Mouse (Mus musculus) liver, postnatal 0 days (tissue): Measurements from ENCODE around the gene Npl. TPM values are rescaled to one million over a fixed set of nuclear protein-coding genes. Genes with fewer than 3 reads are reported as not detected.

Source experiments
- ATAC-seq: fragments of 200-750 bp; cut with Nextera tagmentation; 2 replicates; pipeline ENCODE4 v1.8.0; 2017; ENCODE audit warnings: mild to moderate bottlenecking, moderate library complexity
- DNase-seq: peaks from one replicate; pipeline ENCODE4 v3.0.0-alpha.2; 2016
- H3K27ac ChIP-seq: fragments of 300-500 bp; sonication (generic); 2 replicates; pipeline ENCODE4 v1.5.1; 2014; ENCODE audit warnings: antibody characterized with exemption, moderate library complexity, mild to moderate bottlenecking, low read depth
- H3K27me3 ChIP-seq: fragments of 300-500 bp; sonication (generic); 2 replicates; pipeline ENCODE4 v1.6.1; 2014; ENCODE audit warnings: low read length, control low read depth, mixed read lengths; ENCODE audit not compliant: insufficient read depth
- H3K36me3 ChIP-seq: fragments of 300-500 bp; sonication (generic); replicated peaks from 2 replicates; pipeline ENCODE4 v1.6.1; 2014; ENCODE audit warnings: mild to moderate bottlenecking, control low read depth, low read length, moderate library complexity, mixed read lengths; ENCODE audit not compliant: insufficient read depth
- H3K4me1 ChIP-seq: fragments of 300-500 bp; sonication (generic); 2 replicates; pipeline ENCODE4 v1.6.1; 2014; ENCODE audit warnings: antibody characterized with exemption, mild to moderate bottlenecking, control low read depth; ENCODE audit not compliant: insufficient read depth
- H3K4me2 ChIP-seq: fragments of 300-500 bp; sonication (generic); 2 replicates; pipeline ENCODE4 v1.6.1; 2014; ENCODE audit warnings: low read depth, mild to moderate bottlenecking, low read length, moderate library complexity, mixed read lengths
- H3K4me3 ChIP-seq: fragments of 300-500 bp; sonication (generic); 2 replicates; pipeline ENCODE4 v1.5.1; 2014; ENCODE audit warnings: low read depth, low read length
- H3K9ac ChIP-seq: fragments of 300-500 bp; sonication (generic); replicated peaks from 2 replicates; pipeline ENCODE4 v1.6.1; 2014; ENCODE audit warnings: mild to moderate bottlenecking, moderate library complexity
- H3K9me3 ChIP-seq: fragments of 300-500 bp; sonication (generic); 2 replicates; pipeline ENCODE4 v1.6.1; 2016; ENCODE audit warnings: mild to moderate bottlenecking, control low read depth, low read length, mixed read lengths
- CTCF ChIP-seq: sonication (generic); IDR thresholded peaks from 2 replicates; pipeline ENCODE4 v1.5.1; 2016; ENCODE audit warnings: antibody characterized with exemption, low read depth
- EP300 ChIP-seq: IDR thresholded peaks from 2 replicates; pipeline ENCODE4 v1.6.1; 2016; ENCODE audit warnings: antibody characterized with exemption, low read depth, mild to moderate bottlenecking
- WGBS: fragments of 180-500 bp; shearing (Covaris S2); extraction: QIAGEN DNeasy Blood & Tissue Kit; methylation state at CpG from one replicate; pipeline ENCODE4 v1.1.7; 2014; ENCODE audit not compliant: insufficient replicate concordance; 5-methylcytosine and 5-hydroxymethylcytosine counted together
- polyA plus RNA-seq: library from polyadenylated mRNA; unstranded; fragments of >200 nt; fragmentation: Nextera tagmentation; extraction: Ambion mirVana; gene quantifications from 2 replicates; pipeline ENCODE4 v1.2.1, GENCODE M21; 2015

Gene Npl
- polyA plus RNA-seq, 1 experiment from 2014 or later = 6.8 TPM

DNA sequence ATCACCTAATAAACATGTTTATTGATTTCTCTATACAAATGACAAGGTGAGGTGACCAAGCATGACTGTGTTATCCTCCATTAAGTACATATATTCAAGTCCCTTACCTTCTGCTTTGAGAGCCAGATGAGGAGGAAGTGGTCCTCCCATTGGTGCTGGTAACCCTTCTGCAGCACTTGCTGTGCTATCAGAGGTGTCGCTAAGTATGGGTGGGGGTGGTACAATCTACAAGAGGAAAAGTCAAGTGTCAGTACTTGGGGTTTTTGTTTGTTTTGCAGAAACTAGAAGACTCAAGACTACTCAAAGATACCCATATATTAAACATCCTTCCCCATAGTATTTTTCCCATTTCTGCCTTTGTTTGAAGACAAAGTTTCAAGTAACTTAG is 68.8 kb downstream of the Npl start:
- no peak overlapping the region for H3K27ac ChIP-seq
- no peak for ATAC-seq
- peaks cover 66% of the 10 kb centered on the region for H3K36me3 ChIP-seq
- H3K27me3 ChIP-seq = no peaks in the 10 kb centered on the region
- peaks cover 12% of the 10 kb centered on the region for H3K4me1 ChIP-seq
- WGBS = 59% methylated on average over 1 of the region's 1 CpGs
- H3K9ac ChIP-seq = no peak overlapping the region
- no peaks in the 10 kb centered on the region for H3K9me3 ChIP-seq
- H3K4me2 ChIP-seq = no peak overlapping the region
- TF ChIP-seq CTCF (no peak), EP300 (no peak)
- no peak overlapping the region for H3K4me3 ChIP-seq
- DNase-seq = no peak

- TF ChIP-seq EP300 (no peak), CTCF (peak; percentile 90)
- Histone ChIP-seq H3K4me3 (no peak overlapping the region), H3K4me1 (peaks cover 10% of the 10 kb centered on the region), H3K4me2 (no peak overlapping the region), H3K9me3 (no peaks in the 10 kb centered on the region), H3K27me3 (no peaks in the 10 kb centered on the region), H3K9ac (no peak overlapping the region), H3K27ac (no peak overlapping the region), H3K36me3 (peaks cover 68% of the 10 kb centered on the region)
- WGBS = 41% methylated on average over 1 of the region's 1 CpGs
- ATAC-seq (peak; percentile 57; the same call in 1 of the 2 replicates), DNase-seq (peak; percentile 84)
Measured at GRCm38 (mm10) chr1:153480386-153481024, 69.3 kb downstream of the Npl start.

DNA sequence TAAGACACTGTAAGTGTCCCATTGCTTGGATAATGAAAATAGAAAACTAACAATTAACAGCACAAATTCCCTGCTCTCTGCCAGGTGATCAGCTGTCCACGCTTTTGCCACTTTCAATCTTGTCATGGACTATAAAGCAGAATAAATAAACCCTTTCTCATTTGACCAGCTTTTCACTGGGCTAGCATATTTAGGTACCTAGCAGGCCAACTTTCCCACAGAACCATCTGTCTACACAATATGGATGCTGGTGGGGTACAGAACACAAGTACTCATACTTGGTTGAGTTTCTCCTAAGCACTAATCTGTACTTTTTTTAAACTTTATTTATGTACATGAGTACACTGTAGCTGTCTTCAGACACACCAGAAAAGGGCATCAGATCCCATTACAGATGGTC is 70.5 kb downstream of the Npl start:
- H3K27ac ChIP-seq = no peak overlapping the region
- TF ChIP-seq CTCF (no peak), EP300 (no peak)
- 94% methylated on average over 1 of the region's 1 CpGs for WGBS
- ATAC-seq = no peak
- no peak overlapping the region for H3K4me3 ChIP-seq
- H3K27me3 ChIP-seq = no peaks in the 10 kb centered on the region
- peaks cover 78% of the 10 kb centered on the region for H3K36me3 ChIP-seq
- no peaks in the 10 kb centered on the region for H3K9me3 ChIP-seq
- no peak overlapping the region for H3K9ac ChIP-seq
- H3K4me1 ChIP-seq = peaks cover 2% of the 10 kb centered on the region
- no peak overlapping the region for H3K4me2 ChIP-seq
- no peak for DNase-seq

- H3K9me3 ChIP-seq = no peaks in the 10 kb centered on the region
- H3K27ac ChIP-seq = no peak overlapping the region
- ATAC-seq (no peak), DNase-seq (no peak)
- peaks cover 91% of the 10 kb centered on the region for H3K36me3 ChIP-seq
- WGBS = 65% methylated on average over 1 of the region's 1 CpGs
- no peaks in the 10 kb centered on the region for H3K27me3 ChIP-seq
- TF ChIP-seq EP300 (no peak), CTCF (no peak)
- no peak overlapping the region for H3K4me3 ChIP-seq
- no peak overlapping the region for H3K4me2 ChIP-seq
- no peak overlapping the region for H3K9ac ChIP-seq
- H3K4me1 ChIP-seq = no peaks in the 10 kb centered on the region
Measured at GRCm38 (mm10) chr1:153461796-153462195, 88.0 kb downstream of the Npl start.

DNA sequence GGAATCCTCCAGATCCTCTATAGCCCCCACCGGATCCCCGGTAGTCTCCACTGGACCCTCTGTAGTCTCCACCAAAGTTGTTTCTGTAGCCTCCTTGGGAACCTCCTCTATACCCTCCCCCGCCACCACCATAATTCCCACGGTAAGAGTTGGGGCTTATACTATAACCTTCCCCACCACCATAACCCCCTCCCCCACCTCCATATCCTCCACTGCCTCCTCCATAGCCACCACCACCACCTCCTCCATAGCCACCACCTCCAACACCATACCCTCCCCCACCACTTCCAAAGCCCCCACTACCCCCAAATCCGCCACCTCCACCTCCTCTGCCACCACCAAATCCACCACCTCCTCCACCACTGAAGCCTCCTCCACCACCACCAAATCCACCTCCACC is 93.7 kb downstream of the Npl start:
- Histone ChIP-seq H3K4me1 (no peaks in the 10 kb centered on the region), H3K9ac (no peak overlapping the region), H3K36me3 (peaks cover 59% of the 10 kb centered on the region), H3K9me3 (no peaks in the 10 kb centered on the region), H3K27me3 (no peaks in the 10 kb centered on the region), H3K4me3 (no peak overlapping the region), H3K4me2 (no peak overlapping the region), H3K27ac (no peak overlapping the region)
- TF ChIP-seq CTCF (no peak), EP300 (no peak)
- ATAC-seq (no peak), DNase-seq (no peak)
- 88% methylated on average over 5 of the region's 5 CpGs for WGBS

GRCm38 (mm10) chr1:153453146-153453642 is 96.7 kb downstream of the Npl start:
- 86% methylated on average over 3 of the region's 3 CpGs for WGBS
- Histone ChIP-seq H3K4me3 (no peak overlapping the region), H3K36me3 (peaks cover 34% of the 10 kb centered on the region), H3K4me1 (no peaks in the 10 kb centered on the region), H3K27me3 (no peaks in the 10 kb centered on the region), H3K9me3 (no peaks in the 10 kb centered on the region), H3K27ac (no peak overlapping the region), H3K9ac (no peak overlapping the region), H3K4me2 (no peak overlapping the region)
- ATAC-seq = no peak
- TF ChIP-seq EP300 (no peak), CTCF (no peak)
- no peak for DNase-seq

Other genes with a start within 250 kb of the Npl start
- 9.6 and 11.5 TPM in 2 replicates for gene Lamc1, start 217.3 kb downstream of the Npl start, polyA plus RNA-seq
- 0.05 TPM in 2 replicates for gene Shcbp1l, start 124.9 kb downstream of the Npl start, polyA plus RNA-seq
- 7.7 and 9.9 TPM in 2 replicates for gene Dhx9, start 62.4 kb downstream of the Npl start, polyA plus RNA-seq
- 0.05 TPM in 1 of 2 replicates, not detected in the other for gene Rgs8, start 103.0 kb upstream of the Npl start, polyA plus RNA-seq
- 15.8 and 22.9 TPM in 2 replicates for gene Rgs16, start 190.3 kb upstream of the Npl start, polyA plus RNA-seq
- 13.9 and 15.7 TPM in 2 replicates for gene Rnasel, start 199.4 kb upstream of the Npl start, polyA plus RNA-seq